Mouse (Mus musculus): ENCODE measurements around the gene Map3k6.

The Map3k6 gene

DNA sequence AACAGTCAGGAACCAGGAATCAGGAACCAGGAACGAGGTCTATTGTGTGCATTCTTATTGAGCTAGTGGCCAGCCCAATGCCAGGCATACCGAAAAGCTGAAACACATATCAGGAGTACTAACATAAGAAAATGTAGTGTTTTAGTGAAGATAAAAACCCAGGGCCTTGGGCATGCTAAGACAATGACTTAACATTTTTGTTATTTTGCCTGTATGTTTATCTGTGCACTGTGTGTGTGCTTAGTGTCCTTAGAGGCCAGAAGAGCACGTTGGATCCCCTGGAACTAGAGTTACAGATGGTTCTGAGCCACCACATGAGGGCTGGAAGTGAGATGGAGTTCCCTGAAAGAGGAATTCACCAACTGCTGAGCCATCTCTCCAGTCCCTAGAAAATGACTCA is 44.7 kb downstream of the Map3k6 start:
- DNase-seq (ENCODE audit: low read depth): no peak

DNA sequence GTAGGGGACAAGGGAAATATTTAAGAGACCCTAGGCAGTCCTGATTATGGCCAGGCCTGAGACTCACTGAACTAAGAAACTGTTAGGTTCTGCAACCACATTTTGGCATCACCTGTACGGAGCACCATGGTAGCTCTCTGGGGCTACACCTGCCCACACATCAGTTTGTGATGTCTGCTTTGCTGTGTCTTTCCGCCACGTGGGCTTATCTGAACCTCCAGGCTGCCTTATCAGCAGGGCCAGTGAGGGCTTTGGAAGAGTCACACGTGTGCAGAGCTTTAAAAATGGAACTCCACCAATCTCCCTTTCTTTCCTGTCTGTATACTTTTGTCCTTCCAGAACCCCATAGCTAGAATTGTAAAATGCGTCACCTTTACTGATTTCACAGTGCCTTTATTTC is 45.3 kb downstream of the Map3k6 start:
- no peak for DNase-seq (ENCODE audit: low read depth)

DNA sequence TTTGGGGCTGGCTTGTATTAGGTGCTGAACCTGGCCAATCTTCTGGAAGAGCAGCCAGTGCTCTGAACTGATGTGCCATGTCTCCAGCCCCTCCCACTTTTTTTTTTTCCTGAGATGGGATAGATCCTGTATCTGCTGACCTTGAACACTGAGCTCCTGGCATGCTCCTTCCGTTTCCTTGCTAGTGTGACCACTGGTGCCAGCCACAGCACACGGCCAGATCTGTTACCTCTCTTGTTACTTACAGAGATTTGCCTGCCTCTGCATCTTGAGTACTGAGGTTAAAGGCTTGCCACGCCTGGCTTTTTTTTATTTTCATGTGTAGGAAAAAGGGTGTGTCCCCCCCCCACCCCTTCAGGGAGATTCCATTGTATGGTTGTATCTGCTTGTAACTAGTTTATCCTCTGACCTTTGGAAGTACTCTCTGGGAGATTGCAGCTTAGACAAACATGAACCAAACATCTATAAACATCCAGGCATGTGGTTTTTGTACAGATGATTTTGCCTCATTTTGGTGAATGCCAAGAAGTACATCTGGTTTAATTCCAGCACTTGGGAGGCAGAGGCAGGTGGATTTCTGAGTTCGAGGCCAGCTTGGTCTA is 46.0 kb downstream of the Map3k6 start:
- DNase-seq (ENCODE audit: low read depth): no peak

DNA sequence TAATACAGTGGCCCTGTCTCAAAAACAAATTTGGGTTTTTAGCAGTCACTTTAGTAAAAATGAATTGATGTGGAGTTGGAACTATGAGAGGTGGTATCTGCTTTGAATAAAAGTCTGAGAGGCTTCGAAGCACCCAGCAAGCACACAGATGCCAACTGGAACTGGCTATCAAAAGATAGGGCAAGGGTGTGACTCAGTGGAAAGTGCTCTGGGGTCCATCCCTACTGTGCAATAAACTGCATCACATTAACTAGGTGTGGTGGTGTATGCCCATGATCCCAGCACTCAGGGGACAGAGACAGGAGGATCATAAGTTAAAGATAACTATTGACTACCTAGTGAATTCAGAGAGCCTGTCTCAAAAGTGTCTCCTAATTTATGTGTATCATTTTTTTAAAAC is 50.6 kb downstream of the Map3k6 start:
- DNase-seq (ENCODE audit: low read depth): no peak

DNA sequence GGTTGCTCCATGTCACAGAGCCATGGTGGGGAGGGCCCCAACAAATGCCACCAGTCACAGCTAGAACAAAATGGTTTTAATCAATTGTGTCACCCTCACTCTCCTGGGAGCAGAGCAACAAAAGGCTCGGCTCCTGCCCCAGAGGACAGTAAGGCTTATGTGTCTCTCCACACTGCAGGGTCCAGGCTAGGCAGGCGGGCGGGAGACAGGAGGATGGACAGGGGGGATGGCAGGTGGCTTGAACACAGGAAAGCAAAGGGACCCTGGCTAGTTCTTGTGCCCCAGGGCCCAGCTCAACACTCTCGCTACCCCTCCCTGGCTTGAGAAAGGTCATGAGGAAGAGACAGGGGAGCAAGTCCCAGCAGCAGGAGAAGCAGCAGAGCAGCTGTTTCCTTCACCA is 51.8 kb downstream of the Map3k6 start:
- DNase-seq (ENCODE audit: low read depth): no peak

DNA sequence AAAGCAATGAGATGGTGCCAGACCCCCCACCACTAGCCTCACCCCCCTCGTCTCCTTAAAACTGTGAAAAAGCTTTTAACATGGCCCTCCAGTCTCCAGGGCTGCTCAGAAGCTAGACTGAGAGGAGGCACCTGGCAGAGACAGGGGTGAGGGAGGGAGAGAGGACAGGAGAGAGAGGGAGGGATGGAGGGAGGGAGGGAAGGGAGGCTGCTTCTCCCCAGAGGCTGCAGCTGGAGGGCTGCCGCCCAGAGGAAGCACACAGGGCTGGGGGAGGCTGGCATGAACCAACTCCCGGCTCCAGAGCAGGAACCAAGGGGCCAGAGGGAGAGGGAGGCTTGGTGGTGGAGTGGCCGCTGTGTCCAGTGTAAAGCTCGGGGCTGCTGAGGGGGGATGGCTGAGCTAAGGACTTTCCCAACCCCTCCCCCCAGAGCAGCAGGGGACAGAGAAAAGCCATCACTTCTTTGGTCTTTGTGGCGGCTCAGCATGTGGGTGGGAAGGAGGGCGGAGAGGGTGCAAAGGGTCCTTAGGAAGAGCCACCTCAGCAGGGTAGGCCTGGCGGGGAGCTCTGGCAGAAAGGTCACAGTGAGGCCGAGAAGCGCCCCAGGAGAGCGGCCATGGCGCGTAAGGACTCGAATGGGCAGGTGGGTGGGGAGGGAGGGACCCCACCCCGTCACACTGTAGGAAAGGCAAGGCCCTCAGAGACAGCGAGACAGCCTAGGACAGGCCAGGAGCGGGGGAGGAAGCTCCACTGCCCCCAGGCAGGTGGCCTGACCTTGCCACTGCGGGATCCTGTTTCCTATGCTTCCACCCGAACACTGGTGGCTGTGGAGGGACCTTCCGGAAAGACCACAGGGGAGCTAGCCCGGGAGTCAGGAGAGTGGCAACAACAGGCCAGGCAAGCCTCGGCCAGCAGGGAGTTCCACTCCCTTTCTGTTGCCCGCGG is 52.6 kb downstream of the Map3k6 start:
- DNase-seq (ENCODE audit: low read depth): no peak

DNA sequence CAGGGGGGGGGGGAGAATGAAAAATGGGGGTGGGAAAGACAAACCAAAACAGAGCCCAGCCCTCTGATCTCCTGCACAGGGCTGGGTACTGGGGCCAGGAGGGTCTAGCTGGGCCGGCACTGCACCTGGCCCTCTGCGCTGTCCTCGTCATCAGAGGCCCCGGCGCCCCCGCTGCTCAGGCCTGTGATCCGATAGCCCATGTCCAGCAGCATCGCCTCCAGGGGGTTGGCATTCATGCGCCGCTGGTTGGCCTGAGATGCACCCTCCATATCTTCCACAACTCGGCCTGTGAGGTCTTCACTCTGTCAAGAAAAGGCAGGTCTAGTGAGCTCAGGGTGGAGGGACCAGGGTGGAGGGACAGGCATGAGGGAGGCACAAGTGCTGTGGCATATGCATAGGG is 53.5 kb downstream of the Map3k6 start:
- no peak for DNase-seq (ENCODE audit: low read depth)

DNA sequence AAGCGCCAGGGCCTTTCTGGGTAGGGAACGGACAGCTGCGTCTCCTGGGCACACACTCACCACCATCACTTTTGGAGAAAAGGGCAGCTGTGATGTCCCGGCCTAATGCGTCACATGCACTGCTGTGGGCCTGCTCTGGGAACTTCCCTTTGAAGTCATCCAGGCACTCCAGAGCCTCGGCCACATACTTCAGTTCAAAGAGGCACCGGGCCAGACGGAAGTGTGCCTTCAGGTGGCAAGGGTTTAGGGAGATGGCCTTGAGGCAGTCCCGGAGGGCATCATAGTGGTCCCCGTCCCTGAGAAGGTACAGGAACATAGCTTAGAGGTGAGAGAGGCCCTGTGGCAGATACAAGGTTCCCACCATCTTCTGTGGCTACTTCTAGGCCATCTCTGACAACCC is 56.7 kb downstream of the Map3k6 start:
- DNase-seq (ENCODE audit: low read depth): no peak

DNA sequence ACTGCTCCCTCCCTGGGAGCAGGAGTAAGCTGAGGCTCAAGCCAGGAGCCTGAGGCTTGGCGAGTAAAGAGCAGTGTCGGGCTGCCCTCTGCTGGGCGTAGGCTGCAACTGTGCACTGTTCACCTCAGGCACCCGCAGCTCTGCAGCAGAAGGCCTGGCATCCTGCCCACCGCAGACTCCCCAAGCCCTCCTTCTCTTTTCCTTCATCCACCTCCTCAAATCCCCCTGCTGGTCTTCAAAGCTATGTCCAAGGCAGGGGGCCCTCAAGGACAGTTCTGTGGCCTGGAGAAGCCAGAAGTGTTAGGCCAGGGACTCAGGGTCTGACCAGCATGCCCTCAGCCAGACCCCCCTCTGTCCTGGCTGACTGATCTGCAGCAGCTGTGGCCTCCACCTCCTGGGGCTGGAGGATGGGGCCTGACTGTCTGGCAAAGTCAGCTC is 57.2 kb downstream of the Map3k6 start:
- peak; percentile 41 for DNase-seq (ENCODE audit: low read depth)

DNA sequence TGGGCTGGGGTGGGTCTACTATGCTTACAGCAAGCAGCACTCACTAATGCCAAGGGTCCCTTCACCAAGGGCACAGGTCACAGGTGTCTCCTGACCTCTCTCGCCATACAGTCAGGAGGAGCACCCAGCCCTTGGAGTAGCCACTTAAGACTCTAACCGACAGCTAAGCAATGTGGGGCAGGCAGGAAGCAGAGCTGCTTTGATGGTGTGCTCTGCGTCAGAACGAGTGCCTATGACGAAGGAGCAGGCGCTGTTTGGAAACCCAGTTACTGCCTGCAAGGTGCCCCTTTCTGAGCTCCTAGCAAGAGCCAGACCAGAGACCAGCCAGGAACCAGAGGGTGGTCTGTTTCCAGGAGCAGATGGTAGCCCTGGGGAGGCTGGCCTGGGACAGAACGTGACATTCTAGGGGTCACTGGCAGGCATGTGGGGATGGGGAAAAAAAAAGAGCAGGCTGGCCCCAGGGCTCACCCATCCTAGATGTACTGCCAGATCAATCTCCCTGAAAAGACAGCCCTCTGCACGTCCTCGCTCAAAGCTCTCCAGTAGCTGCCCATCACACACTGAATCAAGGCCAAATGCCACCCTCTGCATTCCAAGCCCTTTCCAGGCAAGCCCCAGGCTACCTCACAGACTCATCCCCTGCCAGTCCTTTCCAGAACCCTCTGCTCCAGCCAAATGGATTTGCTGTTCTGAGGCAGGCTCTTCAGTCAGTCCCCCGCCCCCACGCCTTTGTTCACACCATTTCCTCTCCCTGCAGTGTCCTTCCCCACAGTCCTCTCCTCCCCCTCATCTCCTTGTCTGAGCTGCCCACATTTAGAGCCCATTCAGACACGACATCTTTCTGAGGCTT is 58.1 kb downstream of the Map3k6 start:
- no peak for DNase-seq (ENCODE audit: low read depth)

DNA sequence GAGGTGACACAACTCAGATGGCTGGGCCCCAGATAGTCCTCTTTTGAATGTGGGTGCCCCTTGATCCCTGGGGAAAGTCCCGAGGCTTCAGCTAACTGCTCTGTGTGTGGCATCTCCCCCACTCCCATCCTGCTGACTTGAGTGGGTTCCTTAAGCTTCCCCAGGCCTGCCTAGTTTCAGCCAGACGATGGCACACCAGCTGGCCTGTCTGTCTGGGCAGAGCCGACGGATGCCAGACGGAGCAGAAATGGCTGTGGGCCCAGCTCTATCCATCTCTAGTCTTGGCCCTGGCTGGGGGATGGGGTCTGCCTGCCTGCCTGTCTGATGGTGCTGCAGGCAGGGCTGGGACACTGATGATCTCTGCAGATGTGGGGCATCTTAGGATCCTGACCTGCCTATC is 59.1 kb downstream of the Map3k6 start:
- no peak for DNase-seq (ENCODE audit: low read depth)

DNA sequence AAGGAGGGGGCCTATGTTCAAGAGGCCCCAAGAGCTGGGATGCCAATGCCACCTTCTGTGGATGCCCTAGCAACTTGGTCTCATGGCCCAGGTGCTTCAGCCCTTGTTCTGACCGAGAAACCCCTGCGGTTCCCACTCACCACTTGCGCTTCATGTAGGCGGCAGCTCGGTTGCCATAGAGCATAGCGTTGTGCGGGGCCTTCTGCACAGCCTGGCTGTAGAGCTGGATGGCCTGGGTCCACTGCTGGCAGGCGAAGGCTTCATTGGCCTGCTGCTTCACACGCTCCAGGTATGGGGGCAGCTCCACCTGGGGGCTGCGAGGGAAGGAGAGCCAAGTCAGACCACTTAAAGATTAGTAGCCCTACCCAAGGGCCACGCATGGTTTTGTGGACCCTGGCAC is 59.8 kb downstream of the Map3k6 start:
- DNase-seq (ENCODE audit: low read depth): no peak

DNA sequence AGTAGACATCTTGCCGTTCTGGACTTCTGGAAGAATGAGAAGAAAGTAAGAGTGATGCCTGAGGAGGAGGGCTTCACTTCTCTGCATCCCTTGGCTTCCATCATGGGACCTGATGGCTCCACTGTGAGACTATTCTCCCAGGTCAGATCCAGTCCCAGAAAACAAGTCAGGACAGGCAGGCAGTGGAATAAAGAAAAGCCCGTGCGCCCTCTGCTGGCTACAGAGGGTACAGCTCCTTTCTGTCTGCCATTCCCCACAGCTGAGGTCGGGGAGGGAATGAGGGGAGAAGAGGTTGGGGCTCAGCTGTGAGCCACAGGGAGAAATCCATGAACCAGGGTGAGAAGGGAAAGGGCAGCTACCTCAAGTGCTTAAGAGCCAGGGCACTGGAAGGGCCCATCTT is 61.2 kb downstream of the Map3k6 start:
- DNase-seq (ENCODE audit: low read depth): no peak

All from fibroblast of lung, adult 2 months (primary cell).